Mouse (Mus musculus) heart, adult 9 months (tissue): ENCODE results near the gene Pfkfb3.
"Not testable (repeated sequence)": the region's sequence is repeated elsewhere in the genome, so short reads cannot be mapped to it uniquely, and the experiment has no call there.

ENCODE experiments used
- DNase-seq, 2 experiments: peaks; one replicate each; pipeline ENCODE4 v3.0.0; 2022; ENCODE audit warnings: low spot score in 2 of 2

Gene Pfkfb3

GRCm38 (mm10) chr2:11551726-11552125 lies 2.2 kb downstream of the Pfkfb3 start:
- DNase-seq = no peak

GRCm38 (mm10) chr2:11548508-11548907 lies 5.4 kb downstream of the Pfkfb3 start:
- DNase-seq = no peak

- DNase-seq = no peak
Observed at GRCm38 (mm10) chr2:11547609-11548008, 6.3 kb downstream of the Pfkfb3 start.

- DNase-seq = no peak
Observed at GRCm38 (mm10) chr2:11546091-11546490, 7.8 kb downstream of the Pfkfb3 start.

GRCm38 (mm10) chr2:11545380-11545779 lies 8.5 kb downstream of the Pfkfb3 start:
- DNase-seq = no peak

- no peak for DNase-seq
Observed at GRCm38 (mm10) chr2:11544342-11544741, 9.5 kb downstream of the Pfkfb3 start.

- no peak for DNase-seq
Observed at GRCm38 (mm10) chr2:11543158-11543557, 10.7 kb downstream of the Pfkfb3 start.

GRCm38 (mm10) chr2:11542640-11543039 lies 11.2 kb downstream of the Pfkfb3 start:
- peak; percentile 44 to 75 for DNase-seq

GRCm38 (mm10) chr2:11542121-11542520 lies 11.8 kb downstream of the Pfkfb3 start:
- DNase-seq = no peak

GRCm38 (mm10) chr2:11541528-11541927 lies 12.3 kb downstream of the Pfkfb3 start:
- not testable (repeated sequence) for DNase-seq

GRCm38 (mm10) chr2:11535966-11536365 lies 17.9 kb downstream of the Pfkfb3 start:
- no peak for DNase-seq

- peak; percentile 97 to 99 for DNase-seq
Observed at GRCm38 (mm10) chr2:11535412-11535928, 18.4 kb downstream of the Pfkfb3 start.

- DNase-seq = peak; percentile 55 to 59
Observed at GRCm38 (mm10) chr2:11534826-11535225, 19.1 kb downstream of the Pfkfb3 start.

GRCm38 (mm10) chr2:11530101-11530500 lies 23.8 kb downstream of the Pfkfb3 start:
- DNase-seq = peak; percentile 69 to 81

GRCm38 (mm10) chr2:11526063-11526462 lies 27.8 kb downstream of the Pfkfb3 start:
- no peak for DNase-seq

GRCm38 (mm10) chr2:11524736-11525135 lies 29.1 kb downstream of the Pfkfb3 start:
- DNase-seq = no peak

- no peak for DNase-seq
Observed at GRCm38 (mm10) chr2:11521758-11522157, 32.1 kb downstream of the Pfkfb3 start.

GRCm38 (mm10) chr2:11520786-11521185 lies 33.1 kb downstream of the Pfkfb3 start:
- no peak for DNase-seq

- peak in 1 of 2 experiments; percentile 56 for DNase-seq
Observed at GRCm38 (mm10) chr2:11515828-11516227, 38.0 kb downstream of the Pfkfb3 start.

GRCm38 (mm10) chr2:11513057-11513967 lies 40.6 kb downstream of the Pfkfb3 start:
- peak; percentile 88 to 90 for DNase-seq

- DNase-seq = no peak
Observed at GRCm38 (mm10) chr2:11512127-11512526, 41.8 kb downstream of the Pfkfb3 start.

GRCm38 (mm10) chr2:11503736-11504135 lies 50.1 kb downstream of the Pfkfb3 start:
- DNase-seq = no peak

- peak; percentile 74 to 77 for DNase-seq
Observed at GRCm38 (mm10) chr2:11502901-11503431, 50.9 kb downstream of the Pfkfb3 start.
